Mouse (Mus musculus): ENCODE results near the gene Sarnp. TPM values are rescaled to one million over a fixed set of nuclear protein-coding genes. Genes with fewer than 3 reads are reported as not detected.

The Sarnp gene
- polyA plus RNA-seq, 1 experiment from 2014 or later = 227 TPM

DNA sequence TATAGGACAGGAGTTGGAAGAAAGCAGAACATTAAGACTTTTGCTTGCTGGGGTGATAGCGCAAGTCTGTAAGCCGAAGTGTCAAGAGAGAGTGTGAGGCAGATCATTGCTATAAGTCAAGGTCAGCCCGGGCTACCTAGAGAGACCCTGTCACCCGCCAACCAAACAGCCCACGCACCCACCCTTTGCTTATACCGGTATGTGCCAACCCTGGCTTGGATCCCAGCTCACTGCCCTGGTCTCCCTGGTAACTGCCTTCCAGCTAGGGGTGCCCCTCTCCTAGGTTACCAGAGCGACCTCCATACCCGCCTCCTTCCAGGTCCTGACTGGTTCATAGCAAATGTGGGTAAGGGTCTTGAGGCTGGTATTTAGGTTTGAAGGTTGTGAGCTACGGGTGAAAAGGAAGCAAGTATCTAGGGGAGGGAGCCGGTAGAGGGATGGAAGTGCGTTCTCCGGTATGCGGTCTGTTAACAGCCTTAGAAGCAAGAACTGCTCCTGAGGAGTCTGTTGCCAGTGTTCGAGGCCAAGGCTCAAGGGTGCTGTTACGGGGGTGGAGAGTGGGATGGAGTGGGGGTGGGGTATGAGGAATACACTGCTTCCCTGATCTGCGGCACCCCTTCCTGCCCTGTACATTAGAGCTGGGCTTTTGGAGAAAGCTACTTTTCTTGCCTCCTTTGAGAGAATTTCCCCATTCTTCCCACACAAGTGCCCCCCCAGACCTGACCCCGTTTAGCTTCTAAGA, 79.0 kb downstream of the Sarnp start:
- Histone ChIP-seq H3K27me3 (peaks cover 12% of the 10 kb centered on the region), H3K9me3 (no peaks in the 10 kb centered on the region), H3K36me3 (no peaks in the 10 kb centered on the region), H3K4me2 (replicated peaks) (peak overlapping the region; percentile 14; the same call in 1 of the 2 replicates), H3K9ac (peak overlapping the region; percentile 12), H3K27ac (no peak overlapping the region), H3K4me1 (peaks cover 18% of the 10 kb centered on the region), H3K4me3 (0 out of 2 replicates have a peak overlapping the region, but pooled peaks have one; percentile 6)
- 8% methylated on average over 17 of the region's 17 CpGs for WGBS
- ATAC-seq (ENCODE audit: insufficient number of reproducible peaks, insufficient read depth, low FRiP score, low TSS enrichment) = no peak

DNA sequence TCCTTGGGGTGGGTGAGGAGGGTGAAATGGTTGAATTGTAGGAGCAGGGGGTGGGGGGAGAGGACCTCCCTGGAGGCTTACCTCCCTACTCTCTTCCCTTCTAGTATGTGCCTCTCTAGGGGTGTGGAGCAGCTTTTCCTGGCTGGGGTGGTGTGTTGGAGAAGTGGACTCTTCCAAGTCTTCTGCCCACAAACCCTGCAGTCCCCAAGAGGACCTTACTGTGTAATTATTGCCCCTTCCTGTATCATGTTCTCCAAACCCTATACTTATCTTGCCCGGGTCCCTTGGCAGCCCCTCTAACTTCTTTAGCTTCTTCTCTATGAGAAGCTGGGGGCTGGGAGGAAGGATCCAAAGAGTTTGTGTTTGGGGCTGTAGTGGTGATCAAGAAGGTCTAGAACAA, 79.7 kb downstream of the Sarnp start:
- H3K9ac ChIP-seq = no peak overlapping the region
- H3K9me3 ChIP-seq = no peaks in the 10 kb centered on the region
- H3K27ac ChIP-seq = no peak overlapping the region
- no peak overlapping the region for H3K4me3 ChIP-seq
- no peak overlapping the region for H3K4me2 ChIP-seq (replicated peaks)
- no peaks in the 10 kb centered on the region for H3K36me3 ChIP-seq
- peaks cover 18% of the 10 kb centered on the region for H3K4me1 ChIP-seq
- ATAC-seq (ENCODE audit: insufficient number of reproducible peaks, insufficient read depth, low FRiP score, low TSS enrichment) = no peak
- 26% methylated on average over 1 of the region's 1 CpGs for WGBS
- peaks cover 12% of the 10 kb centered on the region for H3K27me3 ChIP-seq

- H3K27me3 ChIP-seq = peaks cover 12% of the 10 kb centered on the region
- peaks cover 15% of the 10 kb centered on the region for H3K4me1 ChIP-seq
- no peaks in the 10 kb centered on the region for H3K9me3 ChIP-seq
- ATAC-seq (ENCODE audit: insufficient number of reproducible peaks, insufficient read depth, low FRiP score, low TSS enrichment) = no peak
- H3K9ac ChIP-seq = no peak overlapping the region
- WGBS = 8% methylated on average over 1 of the region's 1 CpGs
- H3K4me3 ChIP-seq = no peak overlapping the region
- H3K4me2 ChIP-seq (replicated peaks) = no peak overlapping the region
- no peak overlapping the region for H3K27ac ChIP-seq
- H3K36me3 ChIP-seq = no peaks in the 10 kb centered on the region
These were observed 80.4 kb downstream of the Sarnp start for GRCm38 (mm10) chr10:128897501-128897900.

DNA sequence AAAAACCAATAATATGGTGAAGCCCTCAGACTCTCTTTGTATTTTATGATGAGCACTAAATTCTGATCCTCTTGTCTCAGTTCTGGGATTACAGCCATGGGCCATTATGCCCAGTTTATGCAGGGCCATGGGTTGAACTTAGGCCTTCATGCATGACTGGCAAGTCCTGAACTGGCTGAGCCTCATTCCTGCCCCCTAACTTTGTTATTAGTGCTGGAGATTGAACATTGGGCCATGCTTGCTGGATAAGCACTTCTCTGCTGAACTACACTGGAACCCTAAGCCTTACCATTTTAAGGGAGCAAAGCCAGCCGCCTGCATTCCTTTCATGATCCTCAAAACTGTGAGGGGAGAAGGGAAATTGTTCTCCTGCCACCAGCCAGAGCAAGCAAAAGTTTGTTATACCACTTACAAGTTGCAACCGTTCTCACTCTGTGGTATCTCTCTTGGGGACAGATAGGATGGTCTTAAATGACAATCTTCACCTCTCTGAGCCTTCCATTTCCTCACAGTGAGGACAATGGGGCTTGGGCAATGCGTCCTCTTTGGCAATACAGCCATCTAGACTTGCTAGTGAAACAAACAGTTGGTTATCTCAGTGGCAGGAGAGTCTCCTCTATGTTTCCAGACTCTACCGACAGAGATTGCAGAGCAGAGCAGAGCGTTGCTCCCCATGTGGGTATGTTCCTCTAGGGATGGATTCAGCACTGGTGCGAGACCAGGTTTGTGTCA, 82.8 kb downstream of the Sarnp start:
- Histone ChIP-seq H3K27ac (no peak overlapping the region), H3K4me3 (no peak overlapping the region), H3K36me3 (no peaks in the 10 kb centered on the region), H3K4me2 (replicated peaks) (no peak overlapping the region), H3K9ac (no peak overlapping the region), H3K27me3 (peaks cover 12% of the 10 kb centered on the region), H3K4me1 (peaks cover 8% of the 10 kb centered on the region), H3K9me3 (no peaks in the 10 kb centered on the region)
- ATAC-seq (ENCODE audit: insufficient number of reproducible peaks, insufficient read depth, low FRiP score, low TSS enrichment) = no peak
- WGBS = 79% methylated on average over 6 of the region's 6 CpGs

DNA sequence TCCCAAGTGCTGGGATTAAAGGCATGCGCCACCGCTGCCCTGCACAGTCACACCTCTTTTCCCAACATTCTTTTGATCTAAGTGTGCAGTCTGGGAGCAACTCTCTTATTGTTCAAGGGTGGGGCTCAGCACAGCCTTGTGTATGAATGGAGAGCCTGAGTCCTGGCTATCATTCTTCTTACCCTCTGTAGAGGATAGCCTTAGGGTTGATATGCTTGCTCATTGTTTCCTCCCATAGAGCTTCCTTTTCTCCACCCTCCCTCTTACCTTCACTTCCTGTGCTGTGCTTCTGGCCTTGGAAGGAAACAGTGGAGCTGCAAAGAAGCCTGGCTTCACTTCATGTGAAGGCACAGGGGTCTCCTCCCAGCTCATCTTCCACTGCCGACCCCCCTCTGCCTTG, 83.6 kb downstream of the Sarnp start, which contains the start of gene Cd63:
TSS of gene Cd63 (plus strand) at position 292 of the 400 bp plus-strand sequence.
- Histone ChIP-seq H3K9me3 (no peaks in the 10 kb centered on the region), H3K36me3 (no peaks in the 10 kb centered on the region), H3K4me2 (replicated peaks) (no peak within 1 kb of the TSS), H3K27ac (no peak within 1 kb of the TSS), H3K4me1 (peaks cover 8% of the 10 kb centered on the region), H3K9ac (no peak within 1 kb of the TSS), H3K27me3 (peaks cover 12% of the 10 kb centered on the region), H3K4me3 (no peak within 1 kb of the TSS)
- ATAC-seq (ENCODE audit: insufficient number of reproducible peaks, insufficient read depth, low FRiP score, low TSS enrichment) = no peak
- 86% methylated on average over 3 of the region's 3 CpGs for WGBS

- 87% methylated on average over 1 of the region's 1 CpGs for WGBS
- Histone ChIP-seq H3K4me2 (replicated peaks) (no peak overlapping the region), H3K27me3 (peaks cover 6% of the 10 kb centered on the region), H3K4me3 (no peak overlapping the region), H3K9me3 (no peaks in the 10 kb centered on the region), H3K36me3 (no peaks in the 10 kb centered on the region), H3K27ac (no peak overlapping the region), H3K4me1 (peaks cover 6% of the 10 kb centered on the region), H3K9ac (no peak overlapping the region)
- ATAC-seq (ENCODE audit: insufficient number of reproducible peaks, insufficient read depth, low FRiP score, low TSS enrichment) = no peak
These were observed 84.3 kb downstream of the Sarnp start for GRCm38 (mm10) chr10:128901409-128901808.

- no peaks in the 10 kb centered on the region for H3K27me3 ChIP-seq
- no peaks in the 10 kb centered on the region for H3K4me1 ChIP-seq
- no peak for ATAC-seq (ENCODE audit: insufficient number of reproducible peaks, insufficient read depth, low FRiP score, low TSS enrichment)
- no peak overlapping the region for H3K4me3 ChIP-seq
- no peaks in the 10 kb centered on the region for H3K36me3 ChIP-seq
- no peak overlapping the region for H3K9ac ChIP-seq
- no peaks in the 10 kb centered on the region for H3K9me3 ChIP-seq
- no peak overlapping the region for H3K4me2 ChIP-seq (replicated peaks)
- H3K27ac ChIP-seq = no peak overlapping the region
- WGBS = 76% methylated on average over 3 of the region's 3 CpGs
These were observed 85.4 kb downstream of the Sarnp start for GRCm38 (mm10) chr10:128902409-128902988.

DNA sequence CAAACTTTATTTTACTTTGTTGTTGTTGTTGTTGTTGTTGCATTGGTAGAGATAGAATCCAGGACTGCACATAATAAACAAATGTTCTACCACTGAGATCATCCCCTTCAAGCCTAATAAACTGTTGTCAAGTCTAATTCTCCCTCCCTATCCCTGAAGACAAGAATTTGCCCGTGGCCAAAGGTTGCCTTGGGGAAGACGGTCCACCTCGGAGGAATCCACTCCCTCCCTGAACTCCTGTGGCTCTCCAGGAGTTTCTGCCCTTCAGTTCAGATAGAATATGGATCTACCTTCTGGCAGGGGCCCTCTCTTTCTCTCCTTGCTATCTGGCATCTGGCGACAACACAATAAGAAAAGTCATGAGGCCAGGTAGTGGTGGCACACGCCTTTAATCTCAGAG, 87.7 kb downstream of the Sarnp start:
- no peaks in the 10 kb centered on the region for H3K4me1 ChIP-seq
- 76% methylated on average over 5 of the region's 5 CpGs for WGBS
- no peak overlapping the region for H3K4me3 ChIP-seq
- H3K4me2 ChIP-seq (replicated peaks) = no peak overlapping the region
- H3K36me3 ChIP-seq = no peaks in the 10 kb centered on the region
- H3K27me3 ChIP-seq = no peaks in the 10 kb centered on the region
- H3K27ac ChIP-seq = no peak overlapping the region
- ATAC-seq (ENCODE audit: insufficient number of reproducible peaks, insufficient read depth, low FRiP score, low TSS enrichment) = no peak
- no peak overlapping the region for H3K9ac ChIP-seq
- no peaks in the 10 kb centered on the region for H3K9me3 ChIP-seq

- Histone ChIP-seq H3K36me3 (peaks cover 20% of the 10 kb centered on the region), H3K27ac (peak overlapping the region; percentile 94), H3K9ac (peak overlapping the region; percentile 87; the same call in 1 of the 2 replicates), H3K27me3 (no peaks in the 10 kb centered on the region), H3K4me2 (replicated peaks) (peak overlapping the region; percentile 61), H3K4me1 (peaks cover 18% of the 10 kb centered on the region), H3K9me3 (no peaks in the 10 kb centered on the region), H3K4me3 (peak overlapping the region; percentile 75)
- ATAC-seq (ENCODE audit: insufficient number of reproducible peaks, insufficient read depth, low FRiP score, low TSS enrichment) = no peak
- 57% methylated on average over 13 of the region's 13 CpGs for WGBS
These were observed 91.8 kb downstream of the Sarnp start for GRCm38 (mm10) chr10:128908778-128909448.

DNA sequence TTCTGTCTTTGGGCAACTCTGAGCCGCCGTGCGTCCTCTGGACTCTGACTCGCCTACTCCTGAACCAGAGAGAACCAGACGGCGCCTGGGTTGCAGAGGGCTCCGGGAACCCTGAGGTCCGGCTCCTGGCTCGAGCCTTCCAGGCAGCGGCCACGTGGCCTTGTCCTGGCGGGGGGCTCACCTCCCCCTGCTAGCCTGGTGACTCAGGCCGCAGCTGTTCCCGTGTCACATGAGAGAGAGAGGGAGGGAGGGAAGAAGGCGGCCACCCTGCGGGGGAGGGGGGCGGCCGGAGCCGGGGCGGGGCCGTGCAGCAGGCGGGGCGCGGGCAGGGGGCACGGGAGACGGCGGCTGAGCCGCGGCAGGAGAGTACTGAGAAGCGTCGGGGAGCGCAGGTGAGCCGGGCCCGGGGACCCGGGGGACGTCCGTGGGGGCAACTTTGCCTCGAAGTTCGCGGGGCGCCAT, 92.5 kb downstream of the Sarnp start:
- Histone ChIP-seq H3K4me2 (replicated peaks) (peak overlapping the region; percentile 61), H3K27me3 (no peaks in the 10 kb centered on the region), H3K4me3 (peak overlapping the region; percentile 75), H3K9me3 (no peaks in the 10 kb centered on the region), H3K27ac (peak overlapping the region; percentile 94), H3K4me1 (peaks cover 18% of the 10 kb centered on the region), H3K36me3 (peaks cover 27% of the 10 kb centered on the region), H3K9ac (peak overlapping the region; percentile 87)
- ATAC-seq (ENCODE audit: insufficient number of reproducible peaks, insufficient read depth, low FRiP score, low TSS enrichment) = peak; percentile 70
- WGBS = 1% methylated on average over 41 of the region's 41 CpGs

- Histone ChIP-seq H3K27me3 (no peaks in the 10 kb centered on the region), H3K36me3 (peaks cover 32% of the 10 kb centered on the region), H3K4me3 (peak overlapping the region; percentile 75), H3K4me2 (replicated peaks) (peak overlapping the region; percentile 61), H3K9me3 (no peaks in the 10 kb centered on the region), H3K9ac (peak overlapping the region; percentile 87), H3K4me1 (peaks cover 18% of the 10 kb centered on the region), H3K27ac (peak overlapping the region; percentile 94)
- WGBS = under 1% methylated on average over 61 of the region's 66 CpGs
- peak; percentile 6; the same call in 1 of the 2 replicates for ATAC-seq (ENCODE audit: insufficient number of reproducible peaks, insufficient read depth, low FRiP score, low TSS enrichment)
These were observed 93.1 kb downstream of the Sarnp start for GRCm38 (mm10) chr10:128910066-128910841.
